Mouse (Mus musculus) heart, embryonic 12.5 days (tissue): ENCODE data around the gene Cabin1. TPM values are rescaled to one million over a fixed set of nuclear protein-coding genes. Genes with fewer than 3 reads are reported as not detected.

Experiments
- ATAC-seq: fragments of 200-750 bp; cut with Nextera tagmentation; 2 replicates; pipeline ENCODE4 v1.8.0; 2017; ENCODE audit warnings: moderate TSS enrichment, moderate library complexity; ENCODE audit not compliant: insufficient number of reproducible peaks, low FRiP score
- H3K27ac ChIP-seq: fragments of 300-500 bp; sonication (generic); 2 replicates; pipeline ENCODE4 v1.5.1; 2016; ENCODE audit warnings: mild to moderate bottlenecking, moderate library complexity; ENCODE audit not compliant: poor library complexity, severe bottlenecking
- H3K27me3 ChIP-seq: fragments of 300-500 bp; sonication (generic); replicated peaks from 2 replicates; pipeline ENCODE4 v1.6.1; 2016; ENCODE audit warnings: mild to moderate bottlenecking, moderate library complexity
- H3K36me3 ChIP-seq: fragments of 300-500 bp; sonication (generic); 2 replicates; pipeline ENCODE4 v1.6.1; 2016; ENCODE audit warnings: mild to moderate bottlenecking, moderate library complexity
- H3K4me1 ChIP-seq: fragments of 300-500 bp; sonication (generic); replicated peaks from 2 replicates; pipeline ENCODE4 v1.6.1; 2016; ENCODE audit warnings: mild to moderate bottlenecking
- H3K4me2 ChIP-seq: fragments of 300-500 bp; sonication (generic); 2 replicates; pipeline ENCODE4 v1.6.1; 2016; ENCODE audit warnings: mild to moderate bottlenecking, moderate library complexity
- H3K4me3 ChIP-seq: fragments of 300-500 bp; sonication (generic); 2 replicates; pipeline ENCODE4 v1.5.1; 2016; ENCODE audit warnings: mild to moderate bottlenecking
- H3K9ac ChIP-seq: fragments of 300-500 bp; sonication (generic); 2 replicates; pipeline ENCODE4 v1.6.1; 2016; ENCODE audit warnings: mild to moderate bottlenecking, moderate library complexity
- H3K9me3 ChIP-seq: fragments of 300-500 bp; sonication (generic); replicated peaks from 2 replicates; pipeline ENCODE4 v1.6.1; 2016; ENCODE audit warnings: mild to moderate bottlenecking, moderate library complexity
- WGBS: fragments of 180-500 bp; shearing (Covaris S2); methylation state at CpG from one replicate; pipeline ENCODE4 v1.1.7; 2016; 5-methylcytosine and 5-hydroxymethylcytosine counted together
- polyA plus RNA-seq: library from polyadenylated mRNA; unstranded; fragments of >200 nt; fragmentation: Nextera tagmentation; extraction: Ambion mirVana; gene quantifications from 2 replicates; pipeline ENCODE4 v1.2.1, GENCODE M21; 2016

The Cabin1 gene
- polyA plus RNA-seq, 1 experiment from 2014 or later: 26.7 TPM

DNA sequence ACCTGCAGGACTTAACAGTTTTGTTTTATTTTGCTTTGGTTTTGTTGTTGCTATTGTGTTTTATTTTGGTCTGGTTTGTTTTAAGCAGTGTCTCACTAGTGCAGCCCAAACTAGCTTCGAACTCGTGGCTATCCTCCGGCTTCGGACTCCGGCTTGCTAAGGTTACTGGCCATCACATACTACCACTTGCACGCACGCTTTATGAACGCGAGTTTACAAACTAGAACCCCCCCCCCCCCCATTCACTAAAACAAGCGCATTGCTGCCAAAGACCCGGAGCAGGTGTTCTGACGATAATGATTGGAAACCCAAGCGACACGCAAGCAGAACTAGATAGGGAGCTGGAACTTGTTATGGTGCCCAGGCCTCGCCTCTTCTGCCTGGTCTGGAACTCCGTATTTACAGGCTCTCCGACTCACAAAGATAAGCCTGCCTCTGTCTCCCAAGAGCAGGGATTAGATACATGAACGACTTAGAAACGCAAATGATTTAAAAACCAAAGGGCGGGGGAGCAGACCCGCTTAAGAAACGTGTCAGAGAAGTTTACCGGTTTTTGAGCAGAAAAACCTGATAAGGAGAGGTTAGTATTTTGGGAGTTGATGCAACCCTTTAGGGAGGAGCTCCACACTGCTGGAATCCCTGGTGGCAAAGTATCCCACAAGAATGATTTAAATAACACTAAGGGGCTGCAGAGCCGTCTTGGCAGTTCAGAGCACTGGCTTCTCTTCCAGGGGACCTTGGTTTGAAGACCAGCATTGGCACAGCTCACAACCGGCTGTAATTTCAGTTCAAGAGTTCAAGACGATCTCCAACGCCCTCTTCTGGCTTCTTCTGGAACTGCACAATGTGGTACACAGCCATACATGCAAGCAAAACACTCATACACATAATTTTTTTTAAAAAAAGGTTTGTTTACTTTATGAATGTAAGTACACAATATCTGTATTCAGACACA lies 655 bp upstream of the Cabin1 start:
- no peaks in the 10 kb centered on the region for H3K27me3 ChIP-seq
- H3K27ac ChIP-seq: 0 out of 2 replicates have a peak overlapping the region, but pooled peaks have one; percentile 14
- peak overlapping the region; percentile 99 for H3K4me3 ChIP-seq
- peak overlapping the region; percentile 93 for H3K9ac ChIP-seq
- WGBS: under 1% methylated on average over 27 of the region's 27 CpGs
- ATAC-seq: peak; percentile 30; the same call in 1 of the 2 replicates
- peak overlapping the region; percentile 85 for H3K4me2 ChIP-seq
- H3K9me3 ChIP-seq: no peaks in the 10 kb centered on the region
- H3K4me1 ChIP-seq: peaks cover 14% of the 10 kb centered on the region
- H3K36me3 ChIP-seq: peaks cover 9% of the 10 kb centered on the region

DNA sequence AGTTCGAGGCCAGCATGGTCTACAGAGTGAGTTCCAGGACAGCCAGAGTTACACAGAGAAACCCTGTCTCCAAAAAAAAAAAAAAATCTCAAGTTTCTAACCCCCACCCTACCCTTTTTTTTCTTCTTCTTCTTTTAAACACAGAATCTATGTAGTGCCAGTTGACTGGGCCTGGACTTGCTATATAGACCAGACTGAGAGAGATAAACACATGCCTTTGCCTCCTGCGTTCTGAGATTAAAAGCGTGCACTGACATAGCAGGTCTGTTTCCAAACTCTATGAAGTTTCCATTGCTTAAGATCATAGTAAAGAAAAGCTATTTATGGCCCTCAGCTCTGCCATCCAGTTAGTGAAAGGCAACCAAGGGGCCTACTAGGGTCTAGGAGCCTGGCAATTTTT lies 1.7 kb downstream of the Cabin1 start:
- H3K27ac ChIP-seq: no peak overlapping the region
- no peaks in the 10 kb centered on the region for H3K27me3 ChIP-seq
- no peak for ATAC-seq
- H3K36me3 ChIP-seq: peaks cover 21% of the 10 kb centered on the region
- no peak overlapping the region for H3K4me3 ChIP-seq
- 72% methylated on average over 3 of the region's 3 CpGs for WGBS
- peak overlapping the region; percentile 37; the same call in 1 of the 2 replicates for H3K4me2 ChIP-seq
- no peak overlapping the region for H3K9ac ChIP-seq
- no peaks in the 10 kb centered on the region for H3K9me3 ChIP-seq
- H3K4me1 ChIP-seq: peaks cover 14% of the 10 kb centered on the region

DNA sequence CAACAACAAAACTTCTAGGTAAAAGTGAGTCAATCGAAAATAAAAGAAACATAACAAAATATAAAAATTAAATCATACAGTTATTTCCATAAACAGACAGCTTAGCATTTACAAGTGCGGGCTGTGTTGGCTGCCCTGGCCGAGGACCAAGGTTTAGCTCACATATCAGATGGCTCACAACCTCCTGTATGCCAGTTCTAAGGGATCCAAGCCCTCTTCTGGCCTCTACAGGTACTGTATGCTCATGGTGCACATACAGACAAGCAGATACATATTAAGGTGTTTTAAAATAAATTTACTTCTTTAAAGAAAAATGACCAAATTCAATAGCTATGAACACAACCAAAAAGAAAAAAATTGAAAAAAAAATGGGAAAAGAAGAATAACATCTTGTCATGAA lies 3.8 kb downstream of the Cabin1 start:
- Histone ChIP-seq H3K9ac (no peak overlapping the region), H3K27ac (no peak overlapping the region), H3K9me3 (no peaks in the 10 kb centered on the region), H3K36me3 (peaks cover 32% of the 10 kb centered on the region), H3K4me1 (peaks cover 14% of the 10 kb centered on the region), H3K4me3 (no peak overlapping the region), H3K27me3 (no peaks in the 10 kb centered on the region), H3K4me2 (no peak overlapping the region)
- 93% methylated on average over 3 of the region's 3 CpGs for WGBS
- ATAC-seq: no peak

DNA sequence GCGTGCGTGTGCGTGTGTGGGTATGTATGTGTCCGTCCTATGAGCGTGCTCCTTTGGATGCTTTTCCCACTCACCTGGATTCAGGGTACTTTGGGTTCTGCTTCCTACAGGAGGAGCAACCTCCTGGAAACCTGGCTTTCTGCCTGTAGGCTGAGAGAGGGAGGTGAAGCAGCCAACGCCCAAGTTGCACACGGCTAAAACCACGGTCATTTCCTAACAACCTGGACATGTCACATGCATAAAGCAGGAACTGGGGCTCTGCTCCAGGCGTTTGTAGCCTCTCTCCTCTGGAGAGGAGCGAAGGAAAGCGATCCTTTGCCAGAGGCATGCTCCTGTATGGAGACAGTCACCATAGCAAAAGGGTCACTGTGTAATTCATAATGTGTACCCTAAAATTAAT lies 7.4 kb downstream of the Cabin1 start:
- Histone ChIP-seq H3K9me3 (no peaks in the 10 kb centered on the region), H3K36me3 (peaks cover 65% of the 10 kb centered on the region), H3K4me2 (no peak overlapping the region), H3K27ac (no peak overlapping the region), H3K9ac (no peak overlapping the region), H3K4me1 (no peaks in the 10 kb centered on the region), H3K27me3 (no peaks in the 10 kb centered on the region), H3K4me3 (no peak overlapping the region)
- no peak for ATAC-seq
- WGBS: 92% methylated on average over 11 of the region's 11 CpGs

DNA sequence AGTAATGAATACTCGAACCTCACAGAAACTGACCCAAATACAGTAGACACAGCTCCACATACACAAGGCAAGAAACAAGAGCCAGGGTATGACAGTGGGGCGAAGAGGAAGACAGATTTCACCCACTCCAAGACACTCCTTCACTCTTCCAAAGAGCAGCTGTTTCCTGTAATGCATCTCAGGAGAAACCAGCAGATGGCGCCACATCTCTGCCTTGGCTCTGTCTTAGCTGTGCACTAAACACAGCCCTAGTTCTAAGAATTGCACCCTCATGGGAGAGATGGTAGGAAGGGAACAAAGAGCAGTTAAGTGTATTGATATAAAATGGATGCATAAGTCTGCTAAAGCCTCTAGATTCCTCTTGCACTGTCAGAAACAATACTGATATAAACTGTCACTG lies 20.1 kb downstream of the Cabin1 start:
- no peak overlapping the region for H3K4me2 ChIP-seq
- no peaks in the 10 kb centered on the region for H3K4me1 ChIP-seq
- ATAC-seq: peak; percentile 75
- no peak overlapping the region for H3K4me3 ChIP-seq
- no peaks in the 10 kb centered on the region for H3K9me3 ChIP-seq
- 44% methylated on average over 3 of the region's 3 CpGs for WGBS
- peaks cover 87% of the 10 kb centered on the region for H3K36me3 ChIP-seq
- no peaks in the 10 kb centered on the region for H3K27me3 ChIP-seq
- no peak overlapping the region for H3K9ac ChIP-seq
- no peak overlapping the region for H3K27ac ChIP-seq

DNA sequence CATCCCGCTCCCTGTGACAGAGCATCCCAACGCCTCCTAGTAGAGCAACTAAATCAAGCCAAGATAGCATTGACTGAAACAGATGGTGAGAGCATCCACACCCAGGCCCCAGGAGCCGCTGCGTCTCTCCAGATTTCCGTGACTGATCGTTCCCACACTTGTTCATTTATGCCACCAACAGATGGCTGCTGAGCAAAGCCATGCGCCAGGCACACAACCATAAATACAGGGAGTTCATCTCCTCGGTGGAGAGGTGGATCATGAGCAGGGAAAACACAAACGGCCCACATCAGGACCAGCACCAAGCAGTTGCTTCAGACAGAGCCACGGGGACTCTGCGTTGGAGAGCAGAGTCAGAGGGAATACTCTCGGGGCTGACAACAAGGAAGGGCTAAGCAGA lies 20.8 kb downstream of the Cabin1 start:
- 90% methylated on average over 12 of the region's 12 CpGs for WGBS
- no peak overlapping the region for H3K4me3 ChIP-seq
- no peak overlapping the region for H3K4me2 ChIP-seq
- H3K9me3 ChIP-seq: no peaks in the 10 kb centered on the region
- H3K27ac ChIP-seq: no peak overlapping the region
- H3K36me3 ChIP-seq: peaks cover 87% of the 10 kb centered on the region
- no peak for ATAC-seq
- H3K4me1 ChIP-seq: no peaks in the 10 kb centered on the region
- H3K27me3 ChIP-seq: no peaks in the 10 kb centered on the region
- no peak overlapping the region for H3K9ac ChIP-seq

DNA sequence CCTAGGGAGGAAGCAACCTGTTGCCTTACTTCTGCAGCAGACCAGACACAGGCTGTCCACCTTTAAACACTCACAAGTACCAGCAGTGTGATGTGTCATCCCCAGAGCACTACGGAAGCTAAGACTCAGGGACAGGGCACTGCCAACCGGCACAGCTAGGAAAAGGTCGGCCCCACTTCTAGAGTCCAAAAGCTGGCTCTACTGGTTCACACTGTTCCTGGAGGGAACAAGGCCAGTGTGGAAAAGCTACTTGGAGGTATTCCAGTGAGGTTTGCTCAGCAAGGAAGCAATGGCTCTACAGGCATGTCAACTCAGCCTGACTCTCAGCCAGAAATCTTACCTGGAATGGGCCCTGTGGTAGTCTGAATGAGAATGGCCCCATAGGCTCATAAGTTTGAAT lies 23.3 kb downstream of the Cabin1 start:
- Histone ChIP-seq H3K9me3 (no peaks in the 10 kb centered on the region), H3K36me3 (peaks cover 86% of the 10 kb centered on the region), H3K4me3 (no peak overlapping the region), H3K4me1 (no peaks in the 10 kb centered on the region), H3K27ac (no peak overlapping the region), H3K27me3 (no peaks in the 10 kb centered on the region), H3K9ac (no peak overlapping the region), H3K4me2 (no peak overlapping the region)
- ATAC-seq: no peak
- 89% methylated on average over 3 of the region's 3 CpGs for WGBS

DNA sequence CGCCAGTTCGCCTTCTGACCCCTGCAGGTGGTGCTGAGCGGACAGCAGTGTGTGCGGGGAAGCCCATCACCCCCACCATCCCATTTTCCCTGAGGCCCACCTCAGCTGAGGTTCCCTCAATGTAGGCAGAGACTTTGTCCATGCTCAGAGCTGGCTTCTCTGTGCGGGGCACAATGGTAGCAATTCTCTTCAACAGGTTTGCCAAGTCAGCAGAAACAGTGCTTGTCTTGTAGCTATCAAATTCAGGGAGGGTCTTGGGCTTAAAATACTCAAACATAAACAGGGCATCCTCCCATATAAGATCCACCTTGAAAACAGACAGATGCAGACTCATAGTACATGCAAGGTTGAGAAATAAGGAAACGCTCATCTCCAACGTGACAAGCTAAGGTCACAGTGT lies 38.7 kb downstream of the Cabin1 start:
- H3K27ac ChIP-seq: no peak overlapping the region
- no peak for ATAC-seq
- WGBS: 91% methylated on average over 7 of the region's 7 CpGs

DNA sequence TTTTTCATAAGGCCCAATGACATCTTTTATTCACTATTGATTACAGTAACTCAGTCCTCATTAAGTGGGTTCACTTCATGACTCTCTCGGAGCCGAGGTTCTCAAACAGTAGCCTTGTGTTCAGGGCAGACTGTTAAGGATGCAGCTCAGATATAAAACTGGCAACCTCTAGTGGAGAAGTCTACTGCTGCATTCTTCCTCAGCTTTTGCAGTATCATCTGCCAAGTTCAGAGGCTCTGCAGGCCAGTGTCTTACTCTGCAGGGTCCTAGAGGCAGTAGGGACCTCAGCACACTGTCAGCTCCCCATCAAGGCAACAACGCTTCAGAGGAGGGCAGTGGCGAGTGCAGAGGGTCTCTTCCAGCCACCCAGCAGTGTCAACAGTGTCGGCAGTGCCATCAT lies 43.9 kb downstream of the Cabin1 start:
- H3K36me3 ChIP-seq: peaks cover 93% of the 10 kb centered on the region
- no peak for ATAC-seq
- no peaks in the 10 kb centered on the region for H3K4me1 ChIP-seq
- H3K9me3 ChIP-seq: no peaks in the 10 kb centered on the region
- H3K9ac ChIP-seq: no peak overlapping the region
- WGBS: 84% methylated on average over 5 of the region's 5 CpGs
- H3K27me3 ChIP-seq: no peaks in the 10 kb centered on the region
- H3K4me2 ChIP-seq: no peak overlapping the region
- H3K4me3 ChIP-seq: no peak overlapping the region
- no peak overlapping the region for H3K27ac ChIP-seq

More for the DNA sequence above, 38.7 kb downstream of the Cabin1 start:
- Histone ChIP-seq H3K9ac (no peak overlapping the region), H3K27me3 (no peaks in the 10 kb centered on the region), H3K9me3 (no peaks in the 10 kb centered on the region), H3K4me1 (no peaks in the 10 kb centered on the region), H3K36me3 (peaks cover 86% of the 10 kb centered on the region), H3K4me3 (no peak overlapping the region), H3K4me2 (no peak overlapping the region)

DNA sequence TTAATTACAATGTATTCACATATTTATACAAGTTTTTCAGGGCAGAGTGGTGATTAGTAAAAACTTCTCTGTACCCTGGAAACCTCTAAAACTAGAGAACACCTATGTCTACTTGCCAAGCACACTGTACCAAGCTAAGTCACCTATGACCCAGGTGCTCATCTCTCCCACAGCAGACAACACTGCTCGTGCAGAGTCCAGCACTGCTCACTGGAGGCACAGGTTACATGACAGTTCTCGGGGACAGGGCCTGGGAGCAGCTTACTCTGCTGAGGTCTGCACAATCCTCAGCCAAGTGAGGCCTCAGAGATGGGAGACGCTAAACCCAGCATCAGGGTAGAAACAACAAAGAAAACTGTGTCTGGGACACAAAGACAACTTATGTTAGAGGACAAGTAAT lies 49.3 kb downstream of the Cabin1 start:
- Histone ChIP-seq H3K27ac (no peak overlapping the region), H3K27me3 (no peaks in the 10 kb centered on the region), H3K9ac (no peak overlapping the region), H3K4me2 (no peak overlapping the region), H3K4me3 (no peak overlapping the region), H3K36me3 (peaks cover 89% of the 10 kb centered on the region), H3K4me1 (no peaks in the 10 kb centered on the region), H3K9me3 (no peaks in the 10 kb centered on the region)
- no peak for ATAC-seq
- 80% methylated on average over 3 of the region's 3 CpGs for WGBS

DNA sequence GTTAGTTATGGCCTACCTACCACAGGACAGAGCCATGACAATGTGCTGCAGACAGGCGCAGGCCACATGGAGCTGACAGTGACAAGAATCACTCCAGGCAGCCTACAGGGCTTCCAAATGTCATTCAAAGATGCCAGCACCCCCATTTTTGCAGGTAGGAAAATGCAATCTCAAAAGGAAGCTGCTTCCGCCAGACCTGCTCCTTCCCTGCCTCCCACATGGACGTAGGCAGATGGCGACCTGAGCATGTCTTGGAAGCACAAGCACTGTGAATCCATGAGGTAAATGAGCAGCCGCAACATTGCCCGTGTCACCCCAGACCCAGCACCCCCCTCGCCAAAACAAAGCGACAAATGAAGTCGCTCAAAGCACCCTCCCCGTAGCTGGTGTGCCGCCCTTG lies 51.1 kb downstream of the Cabin1 start:
- no peak overlapping the region for H3K9ac ChIP-seq
- H3K27ac ChIP-seq: no peak overlapping the region
- H3K4me1 ChIP-seq: 0 out of 2 replicates have a peak, but pooled peaks cover 3% of the 10 kb centered on the region
- H3K9me3 ChIP-seq: no peaks in the 10 kb centered on the region
- peaks cover 93% of the 10 kb centered on the region for H3K36me3 ChIP-seq
- no peaks in the 10 kb centered on the region for H3K27me3 ChIP-seq
- WGBS: 89% methylated on average over 11 of the region's 11 CpGs
- H3K4me2 ChIP-seq: no peak overlapping the region
- H3K4me3 ChIP-seq: no peak overlapping the region
- no peak for ATAC-seq
